Mouse (Mus musculus) ES-E14 (cell line): ENCODE measurements at regions not wholly inside any gene's neighbourhood (a gene's known extent, or its start where the extent isn't known, plus 50 kb on each side); places are given as distances from the start of the nearest gene placed in this dataset.

Experiments used
- CHD2 ChIP-seq: IDR thresholded peaks from 2 replicates; pipeline ENCODE4 v1.6.1; 2014; ENCODE audit warnings: mild to moderate bottlenecking, low read depth, low read length, inconsistent platforms
- MAFK ChIP-seq: IDR thresholded peaks from 2 replicates; pipeline ENCODE4 v1.6.1; 2014; ENCODE audit warnings: mild to moderate bottlenecking, low read depth, low read length, inconsistent platforms; ENCODE audit not compliant: insufficient read depth
- ZC3H11A ChIP-seq: IDR thresholded peaks from 2 replicates; pipeline ENCODE4 v1.6.1; 2012; ENCODE audit warnings: low read depth, mild to moderate bottlenecking, inconsistent platforms, low read length, borderline replicate concordance

GRCm38 (mm10) chr16:24223901-24224300 is 169.4 kb upstream of the Lpp start:
- TF ChIP-seq MAFK (no peak), ZC3H11A (no peak), CHD2 (no peak)
